Mouse (Mus musculus): ENCODE measurements around the gene Plekha5. TPM values are rescaled to one million over a fixed set of nuclear protein-coding genes. Genes with fewer than 3 reads are reported as not detected.

The Plekha5 gene
- polyA plus RNA-seq, 1 experiment: 19.0 TPM

DNA sequence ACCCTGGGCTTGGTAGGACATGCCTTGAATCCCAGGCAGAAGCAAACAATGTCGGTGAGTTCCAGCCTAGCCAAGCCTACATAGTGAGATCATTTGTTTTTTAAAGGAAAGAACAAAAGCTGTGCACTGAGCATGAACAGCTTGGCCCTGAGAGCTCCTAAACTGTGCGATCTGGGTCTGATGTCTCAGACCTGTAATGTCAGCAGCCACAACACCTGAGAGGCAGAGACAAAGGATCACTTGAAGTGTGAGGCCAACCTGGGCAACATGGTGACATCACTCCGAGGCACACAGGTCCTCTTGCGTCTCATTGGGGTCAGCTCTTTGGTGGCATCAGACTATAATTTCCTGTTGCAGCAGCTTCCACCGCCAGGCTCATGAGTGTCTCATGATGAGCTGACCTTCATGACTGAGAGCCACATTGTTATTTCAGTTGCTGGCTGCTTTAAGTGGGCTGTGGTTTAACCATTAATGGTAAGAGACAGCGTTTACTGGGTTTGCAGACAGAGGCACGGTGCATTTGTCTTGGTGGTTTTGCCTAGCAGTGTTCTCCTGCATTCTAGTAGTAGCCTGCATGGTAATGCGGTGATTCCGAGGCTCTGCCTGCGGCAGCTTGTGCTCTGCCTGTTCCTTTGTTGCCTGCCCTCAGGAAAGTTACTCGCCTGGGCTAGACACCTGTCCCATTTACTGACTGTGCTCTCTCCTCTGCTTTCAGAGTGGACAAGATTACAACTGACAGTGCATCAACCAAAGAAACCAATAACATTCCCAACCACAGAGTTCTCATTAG lies 119.3 kb downstream of the Plekha5 start:
- TF ChIP-seq POLR2A (IDR thresholded peaks at IDR 0.05; ENCODE audit: low read depth, low read length) (no peak), CTCF (IDR thresholded peaks at IDR 0.05; ENCODE audit: extremely low read depth, insufficient read length, insufficient replicate concordance, low read depth, low read length) (no peak)
- Histone ChIP-seq H3K4me3 (ENCODE audit: low read depth, low read length) (no peak overlapping the region), H3K36me3 (ENCODE audit: control insufficient read depth, insufficient read depth, low read length) (peaks cover 21% of the 10 kb centered on the region), H3K27ac (ENCODE audit: insufficient read depth, low read depth, low read length) (no peak overlapping the region), H3K27me3 (ENCODE audit: control insufficient read depth, insufficient read depth, low read length) (no peaks in the 10 kb centered on the region), H3K4me1 (ENCODE audit: control insufficient read depth, insufficient read depth, insufficient read length, low read length) (peaks cover 18% of the 10 kb centered on the region; the same call in 1 of the 2 replicates)
- WGBS: 83% methylated on average over 11 of the region's 11 CpGs

DNA sequence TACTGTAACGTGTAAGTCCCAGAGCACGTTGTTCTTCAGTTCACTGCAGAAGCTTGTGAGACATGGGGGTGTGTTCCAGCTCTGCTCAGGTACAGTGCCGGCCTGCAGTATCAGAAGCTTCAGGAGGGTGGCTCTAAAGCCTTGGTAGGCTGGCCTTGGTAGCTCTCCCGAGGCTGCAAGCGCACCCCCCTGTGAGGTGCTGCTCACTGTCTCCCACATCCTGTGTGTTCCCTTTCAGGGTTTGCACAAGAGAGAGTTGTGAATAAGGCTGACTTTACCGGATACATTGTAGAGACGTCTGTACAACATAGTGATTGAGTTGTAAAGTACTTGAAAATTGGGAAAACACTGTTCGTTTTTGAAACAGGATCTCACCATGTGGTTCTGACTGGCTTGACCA lies 122.2 kb downstream of the Plekha5 start:
- Histone ChIP-seq H3K4me3 (ENCODE audit: low read depth, low read length) (no peak overlapping the region), H3K4me1 (ENCODE audit: control insufficient read depth, insufficient read depth, insufficient read length, low read length) (peaks cover 20% of the 10 kb centered on the region; the same call in 1 of the 2 replicates), H3K36me3 (ENCODE audit: control insufficient read depth, insufficient read depth, low read length) (peaks cover 17% of the 10 kb centered on the region), H3K27me3 (ENCODE audit: control insufficient read depth, insufficient read depth, low read length) (no peaks in the 10 kb centered on the region), H3K27ac (ENCODE audit: insufficient read depth, low read depth, low read length) (peak overlapping the region; percentile 84)
- WGBS: 45% methylated on average over 8 of the region's 8 CpGs
- no peak for TF ChIP-seq CTCF (IDR thresholded peaks at IDR 0.05; ENCODE audit: extremely low read depth, insufficient read length, insufficient replicate concordance, low read depth, low read length)
- no peak for TF ChIP-seq POLR2A (IDR thresholded peaks at IDR 0.05; ENCODE audit: low read depth, low read length)

DNA sequence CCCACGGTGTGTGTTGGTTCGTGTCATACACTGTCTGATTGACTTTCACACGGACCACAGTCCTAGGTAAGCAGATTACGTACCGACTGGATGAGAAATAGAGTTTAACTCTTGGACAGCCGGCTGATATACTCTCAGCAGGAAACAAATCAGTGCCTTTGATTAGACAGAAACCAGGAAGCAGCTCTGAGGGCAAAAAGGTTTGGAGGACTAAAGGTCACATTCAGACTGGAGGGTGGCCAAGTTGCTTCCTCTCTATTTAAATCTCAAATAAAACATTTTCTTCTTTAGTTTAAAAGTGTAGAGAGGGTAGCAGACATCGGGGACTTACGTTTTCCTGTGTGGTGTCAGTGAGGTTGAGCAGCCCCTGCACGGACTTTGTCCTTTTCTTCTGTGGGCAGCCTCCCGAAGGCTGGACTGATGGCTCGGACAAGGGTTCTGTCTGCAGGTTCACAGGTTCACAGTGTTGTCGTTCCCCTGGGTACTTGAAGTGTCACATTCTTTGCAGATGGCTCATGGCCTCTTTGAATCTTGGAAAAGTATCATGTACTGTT lies 122.9 kb downstream of the Plekha5 start:
- Histone ChIP-seq H3K36me3 (ENCODE audit: control insufficient read depth, insufficient read depth, low read length) (peaks cover 21% of the 10 kb centered on the region), H3K27ac (ENCODE audit: insufficient read depth, low read depth, low read length) (peak overlapping the region; percentile 84), H3K27me3 (ENCODE audit: control insufficient read depth, insufficient read depth, low read length) (no peaks in the 10 kb centered on the region), H3K4me3 (ENCODE audit: low read depth, low read length) (no peak overlapping the region; the same call in 1 of the 2 replicates), H3K4me1 (ENCODE audit: control insufficient read depth, insufficient read depth, insufficient read length, low read length) (peaks cover 20% of the 10 kb centered on the region; the same call in 1 of the 2 replicates)
- 20% methylated on average over 12 of the region's 12 CpGs for WGBS
- no peak for TF ChIP-seq CTCF (IDR thresholded peaks at IDR 0.05; ENCODE audit: extremely low read depth, insufficient read length, insufficient replicate concordance, low read depth, low read length)
- no peak for TF ChIP-seq POLR2A (IDR thresholded peaks at IDR 0.05; ENCODE audit: low read depth, low read length)

DNA sequence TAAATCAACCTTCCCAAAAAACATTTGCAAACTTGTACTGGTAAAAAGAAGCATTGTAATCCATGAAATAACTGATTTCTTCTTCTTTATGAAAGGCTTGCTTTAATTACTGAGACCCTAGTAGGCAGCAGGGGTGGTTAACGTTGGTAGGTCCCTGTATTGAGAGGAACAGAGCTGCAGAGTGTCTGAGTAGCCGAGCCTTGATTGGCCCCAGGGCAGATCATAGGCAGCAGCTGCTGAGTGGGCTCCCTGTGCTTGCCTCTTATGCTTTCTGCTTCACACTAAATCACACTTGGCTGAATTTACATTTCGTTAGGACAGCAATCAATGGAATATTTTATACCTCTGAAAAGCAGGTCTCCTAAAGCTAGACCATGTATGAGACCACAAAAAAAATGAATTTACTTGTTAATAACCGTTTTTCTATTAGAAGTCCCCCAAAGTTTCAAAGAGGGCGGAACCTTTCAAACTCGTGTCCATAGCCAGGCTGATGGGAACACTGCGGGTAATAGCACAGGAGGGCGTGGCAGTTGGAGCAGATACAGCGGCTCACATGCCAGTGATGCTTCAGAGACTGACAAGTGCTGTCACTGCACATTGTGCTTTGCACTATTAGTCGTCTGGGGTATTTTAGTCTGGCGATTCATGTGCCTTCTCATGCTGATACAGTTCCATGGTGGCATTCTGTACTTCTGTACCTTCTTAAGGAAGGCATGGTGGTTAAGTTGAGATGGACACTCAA lies 123.5 kb downstream of the Plekha5 start:
- WGBS: 37% methylated on average over 11 of the region's 11 CpGs
- H3K4me1 ChIP-seq (ENCODE audit: control insufficient read depth, insufficient read depth, insufficient read length, low read length): peaks cover 20% of the 10 kb centered on the region; the same call in 1 of the 2 replicates
- TF ChIP-seq CTCF (IDR thresholded peaks at IDR 0.05; ENCODE audit: extremely low read depth, insufficient read length, insufficient replicate concordance, low read depth, low read length) (no peak), POLR2A (IDR thresholded peaks at IDR 0.05; ENCODE audit: low read depth, low read length) (no peak)
- no peaks in the 10 kb centered on the region for H3K27me3 ChIP-seq (ENCODE audit: control insufficient read depth, insufficient read depth, low read length)
- no peak overlapping the region for H3K4me3 ChIP-seq (ENCODE audit: low read depth, low read length)
- H3K27ac ChIP-seq (ENCODE audit: insufficient read depth, low read depth, low read length): peak overlapping the region; percentile 84
- peaks cover 25% of the 10 kb centered on the region for H3K36me3 ChIP-seq (ENCODE audit: control insufficient read depth, insufficient read depth, low read length)

DNA sequence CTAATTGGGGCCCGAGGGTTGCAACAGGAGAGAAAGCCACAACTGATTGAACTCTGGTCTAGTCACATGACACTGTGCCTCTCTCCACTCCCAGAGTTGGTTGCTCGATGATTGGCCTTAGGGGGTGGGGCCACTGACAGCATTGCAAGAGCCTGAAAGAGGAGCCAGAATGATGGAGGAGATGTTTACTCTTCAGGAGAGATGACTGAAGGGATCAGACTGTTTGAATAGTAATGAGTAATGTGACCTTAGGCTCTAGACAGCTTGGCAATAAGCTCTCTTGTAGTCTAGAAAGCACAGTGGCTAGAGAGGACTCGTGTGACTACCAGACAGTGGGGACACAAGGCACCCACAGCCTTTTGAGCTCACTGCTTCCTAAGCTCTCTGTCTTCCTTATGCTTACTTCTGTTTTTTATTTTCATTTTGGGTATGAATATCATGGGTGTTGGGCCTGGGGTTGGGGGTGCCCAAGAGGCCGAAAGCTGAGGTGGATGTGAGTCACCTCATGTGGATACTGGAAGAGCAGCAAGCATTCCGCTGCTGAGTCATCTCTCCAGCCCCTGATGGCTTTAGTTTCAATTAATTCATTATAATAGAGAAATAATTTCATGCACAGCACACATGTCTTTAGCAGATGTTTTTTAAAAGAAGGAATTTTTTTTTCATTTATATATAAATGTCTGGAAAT lies 124.4 kb downstream of the Plekha5 start:
- H3K36me3 ChIP-seq (ENCODE audit: control insufficient read depth, insufficient read depth, low read length): peaks cover 30% of the 10 kb centered on the region
- TF ChIP-seq POLR2A (IDR thresholded peaks at IDR 0.05; ENCODE audit: low read depth, low read length) (no peak), CTCF (IDR thresholded peaks at IDR 0.05; ENCODE audit: extremely low read depth, insufficient read length, insufficient replicate concordance, low read depth, low read length) (no peak)
- no peak overlapping the region for H3K4me3 ChIP-seq (ENCODE audit: low read depth, low read length)
- H3K27me3 ChIP-seq (ENCODE audit: control insufficient read depth, insufficient read depth, low read length): no peaks in the 10 kb centered on the region
- H3K4me1 ChIP-seq (ENCODE audit: control insufficient read depth, insufficient read depth, insufficient read length, low read length): peaks cover 20% of the 10 kb centered on the region; the same call in 1 of the 2 replicates
- 45% methylated on average over 5 of the region's 5 CpGs for WGBS
- peak overlapping the region; percentile 84 for H3K27ac ChIP-seq (ENCODE audit: insufficient read depth, low read depth, low read length)

DNA sequence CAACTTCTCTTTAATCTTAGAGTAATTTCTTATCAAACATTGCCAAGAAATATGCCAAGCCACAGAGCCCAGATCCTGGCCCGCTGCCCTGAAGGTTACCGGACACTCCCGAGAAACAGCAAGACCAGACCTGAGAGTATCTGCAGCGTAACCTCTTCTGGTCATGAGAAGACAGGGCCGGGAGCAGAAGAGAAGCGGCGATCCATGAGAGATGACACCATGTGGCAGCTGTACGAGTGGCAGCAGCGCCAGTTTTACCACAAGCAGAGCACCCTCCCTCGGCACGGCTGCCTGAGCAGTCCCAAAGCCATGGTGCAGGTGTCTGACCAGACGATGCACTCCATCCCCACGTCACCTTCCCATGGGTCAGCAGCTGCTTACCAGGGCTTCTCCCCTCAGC lies 126.9 kb downstream of the Plekha5 start:
- Histone ChIP-seq H3K27ac (ENCODE audit: insufficient read depth, low read depth, low read length) (no peak overlapping the region), H3K4me3 (ENCODE audit: low read depth, low read length) (no peak overlapping the region), H3K27me3 (ENCODE audit: control insufficient read depth, insufficient read depth, low read length) (no peaks in the 10 kb centered on the region), H3K4me1 (ENCODE audit: control insufficient read depth, insufficient read depth, insufficient read length, low read length) (peaks cover 20% of the 10 kb centered on the region; the same call in 1 of the 2 replicates), H3K36me3 (ENCODE audit: control insufficient read depth, insufficient read depth, low read length) (peaks cover 33% of the 10 kb centered on the region)
- TF ChIP-seq CTCF (IDR thresholded peaks at IDR 0.05; ENCODE audit: extremely low read depth, insufficient read length, insufficient replicate concordance, low read depth, low read length) (no peak), POLR2A (IDR thresholded peaks at IDR 0.05; ENCODE audit: low read depth, low read length) (no peak)
- WGBS: 92% methylated on average over 13 of the region's 13 CpGs
